Mouse (Mus musculus) thymus, adult 2 months (tissue): ENCODE data around the gene Cryab. TPM values are rescaled to one million over a fixed set of nuclear protein-coding genes. Genes with fewer than 3 reads are reported as not detected.

Source experiments
- DNase-seq: peaks from one replicate; pipeline ENCODE4 v3.0.0; 2021
- H3K27ac ChIP-seq: fragments of 200-500 bp; 2 replicates; pipeline ENCODE4 v1.5.1; 2012; ENCODE audit warnings: low read length, control low read depth; ENCODE audit not compliant: control insufficient read depth, insufficient read depth
- H3K27me3 ChIP-seq: fragments of 200-500 bp; 2 replicates; pipeline ENCODE4 v1.6.1; 2012; ENCODE audit warnings: mild to moderate bottlenecking, low read length, moderate library complexity, mixed read lengths; ENCODE audit not compliant: control insufficient read depth, insufficient read depth
- H3K36me3 ChIP-seq: fragments of 200-500 bp; 2 replicates; pipeline ENCODE4 v1.6.1; 2012; ENCODE audit warnings: mild to moderate bottlenecking, low read length, moderate library complexity; ENCODE audit not compliant: control insufficient read depth, insufficient read depth
- H3K4me1 ChIP-seq: fragments of 200-500 bp; replicated peaks from 2 replicates; pipeline ENCODE4 v1.6.1; 2012; ENCODE audit warnings: low read length; ENCODE audit not compliant: control insufficient read depth, insufficient read depth
- H3K4me3 ChIP-seq: fragments of 200-500 bp; 2 replicates; pipeline ENCODE4 v1.5.1; 2012; ENCODE audit warnings: mild to moderate bottlenecking, low read length, control low read depth, moderate library complexity; ENCODE audit not compliant: control insufficient read depth, insufficient read depth
- CTCF ChIP-seq: fragments of 200-500 bp; IDR thresholded peaks from 2 replicates; pipeline ENCODE4 v1.5.1; 2012; ENCODE audit warnings: mild to moderate bottlenecking, control low read depth, low read length, moderate library complexity, borderline replicate concordance; ENCODE audit not compliant: control insufficient read depth, poor library complexity, insufficient read depth; ENCODE audit errors: extremely low read depth
- POLR2A ChIP-seq: fragments of 200-500 bp; IDR thresholded peaks from 2 replicates; pipeline ENCODE4 v1.6.1; 2012; ENCODE audit warnings: mild to moderate bottlenecking, low read length, control low read depth, moderate library complexity; ENCODE audit not compliant: control insufficient read depth, poor library complexity, insufficient read depth; ENCODE audit errors: extremely low read depth
- WGBS: fragments of 180-500 bp; shearing (Covaris S2); methylation state at CpG from one replicate; pipeline ENCODE4 v1.1.7; 2018; 5-methylcytosine and 5-hydroxymethylcytosine counted together
- polyA plus RNA-seq: library from polyadenylated mRNA; depleted of rRNA; stranded (reverse); fragments of >200 nt; gene quantifications from 2 replicates; pipeline ENCODE4 v1.2.3, GENCODE M21; 2012

The Cryab gene
- polyA plus RNA-seq, 1 experiment, result 146 TPM

- Histone ChIP-seq H3K4me3 (peak within 1 kb of the TSS; percentile 82), H3K36me3 (no peaks in the 10 kb centered on the region), H3K27ac (peak within 1 kb of the TSS; percentile 54), H3K4me1 (peaks cover 6% of the 10 kb centered on the region), H3K27me3 (no peaks in the 10 kb centered on the region)
- TF ChIP-seq POLR2A (peak; percentile 51; the same call in 1 of the 2 replicates), CTCF (peak; percentile 98)
- 5% methylated on average over 59 of the region's 59 CpGs for WGBS
- peak; percentile 99 for DNase-seq
These were observed 17.2 kb downstream of the Cryab start, which contains the start of gene Fdxacb1 for GRCm38 (mm10) chr9:50768107-50769002. Gene Fdxacb1 (plus strand): TSS chr9:50768236.

GRCm38 (mm10) chr9:50770011-50770410 lies 18.9 kb downstream of the Cryab start:
- Histone ChIP-seq H3K4me3 (no peak overlapping the region), H3K4me1 (peaks cover 6% of the 10 kb centered on the region), H3K27ac (no peak overlapping the region), H3K36me3 (no peaks in the 10 kb centered on the region), H3K27me3 (no peaks in the 10 kb centered on the region)
- no peak for DNase-seq
- TF ChIP-seq CTCF (no peak), POLR2A (no peak)
- WGBS, result 93% methylated on average over 2 of the region's 2 CpGs

- TF ChIP-seq CTCF (no peak), POLR2A (no peak)
- Histone ChIP-seq H3K4me3 (no peak overlapping the region), H3K27me3 (no peaks in the 10 kb centered on the region), H3K4me1 (0 out of 2 replicates have a peak, but pooled peaks cover 2% of the 10 kb centered on the region), H3K36me3 (no peaks in the 10 kb centered on the region), H3K27ac (no peak overlapping the region)
- 30% methylated on average over 4 of the region's 4 CpGs for WGBS
- DNase-seq, result no peak
These were observed 22.9 kb downstream of the Cryab start for GRCm38 (mm10) chr9:50774026-50774462.

GRCm38 (mm10) chr9:50774991-50775612 lies 24.0 kb downstream of the Cryab start, which contains the start of the genes Alg9 and 1110032A03Rik:
Gene Alg9 (plus strand): TSS chr9:50775019.
Gene 1110032A03Rik (minus strand): TSS chr9:50775520.
- under 1% methylated on average over 51 of the region's 51 CpGs for WGBS
- peak within 1 kb of the TSS; percentile 91 for H3K4me3 ChIP-seq
- H3K27me3 ChIP-seq, result no peaks in the 10 kb centered on the region
- no peaks in the 10 kb centered on the region for H3K36me3 ChIP-seq
- H3K27ac ChIP-seq, result peak within 1 kb of the TSS; percentile 0; the same call in 1 of the 2 replicates
- 0 out of 2 replicates have a peak, but pooled peaks cover 2% of the 10 kb centered on the region for H3K4me1 ChIP-seq
- peak; percentile 90 for DNase-seq
- no peak for TF ChIP-seq CTCF
- TF ChIP-seq POLR2A, result peak; percentile 35; the same call in 1 of the 2 replicates

GRCm38 (mm10) chr9:50775662-50776126 lies 24.6 kb downstream of the Cryab start:
- WGBS, result under 1% methylated on average over 30 of the region's 30 CpGs
- TF ChIP-seq CTCF (no peak), POLR2A (no peak)
- H3K27ac ChIP-seq, result no peak overlapping the region

GRCm38 (mm10) chr9:50776162-50776760 lies 25.1 kb downstream of the Cryab start:
- no peak for DNase-seq
- Histone ChIP-seq H3K27ac (no peak overlapping the region), H3K4me3 (no peak overlapping the region), H3K4me1 (0 out of 2 replicates have a peak, but pooled peaks cover 2% of the 10 kb centered on the region), H3K27me3 (no peaks in the 10 kb centered on the region), H3K36me3 (no peaks in the 10 kb centered on the region; the same call in 1 of the 2 replicates)
- no peak for TF ChIP-seq POLR2A
- TF ChIP-seq CTCF, result no peak
- 75% methylated on average over 11 of the region's 11 CpGs for WGBS

More at GRCm38 (mm10) chr9:50775662-50776126, 24.6 kb downstream of the Cryab start:
- Histone ChIP-seq H3K27me3 (no peaks in the 10 kb centered on the region), H3K4me3 (peak overlapping the region; percentile 91), H3K4me1 (0 out of 2 replicates have a peak, but pooled peaks cover 2% of the 10 kb centered on the region), H3K36me3 (no peaks in the 10 kb centered on the region; the same call in 1 of the 2 replicates)
- no peak for DNase-seq
